Mouse (Mus musculus): ENCODE results near the gene Olfr1507. TPM values are rescaled to one million over a fixed set of nuclear protein-coding genes. Genes with fewer than 3 reads are reported as not detected.

Gene Olfr1507
- not detected in 2 replicates for polyA plus RNA-seq (2015; fragmentation: Nextera tagmentation; extraction: Ambion mirVana)

- H3K27me3 ChIP-seq = no peaks in the 10 kb centered on the region
- H3K4me3 ChIP-seq = no peak within 1 kb of the TSS
- H3K9me3 ChIP-seq = no peaks in the 10 kb centered on the region
- no peak for ATAC-seq (ENCODE audit: insufficient number of reproducible peaks, insufficient read depth, low FRiP score, low TSS enrichment, low read depth)
- no peak within 1 kb of the TSS for H3K4me2 ChIP-seq
- no peak within 1 kb of the TSS for H3K27ac ChIP-seq
- H3K36me3 ChIP-seq = no peaks in the 10 kb centered on the region
- WGBS = 78% methylated on average over 4 of the region's 4 CpGs
- no peaks in the 10 kb centered on the region for H3K4me1 ChIP-seq
- H3K9ac ChIP-seq = no peak within 1 kb of the TSS
Measured at GRCm38 (mm10) chr14:52495516-52495915, at the start of gene Olfr1507. Olfr1507 (minus strand) TSS chr14:52495749.

GRCm38 (mm10) chr14:52533336-52533735 is 37.8 kb upstream of the Olfr1507 start:
- ATAC-seq (ENCODE audit: insufficient number of reproducible peaks, insufficient read depth, low FRiP score, low TSS enrichment, low read depth) = no peak
- no peaks in the 10 kb centered on the region; the same call in 1 of the 2 replicates for H3K9me3 ChIP-seq
- no peaks in the 10 kb centered on the region for H3K36me3 ChIP-seq
- no peaks in the 10 kb centered on the region for H3K27me3 ChIP-seq
- no peak overlapping the region for H3K4me2 ChIP-seq
- H3K27ac ChIP-seq = no peak overlapping the region
- H3K4me3 ChIP-seq = no peak overlapping the region
- no peak overlapping the region for H3K9ac ChIP-seq
- 79% methylated on average over 1 of the region's 1 CpGs for WGBS
- H3K4me1 ChIP-seq = no peaks in the 10 kb centered on the region

- no peak for ATAC-seq (ENCODE audit: insufficient number of reproducible peaks, insufficient read depth, low FRiP score, low TSS enrichment, low read depth)
- no peak overlapping the region for H3K4me3 ChIP-seq
- no peak overlapping the region for H3K4me2 ChIP-seq
- H3K4me1 ChIP-seq = no peaks in the 10 kb centered on the region
- peaks cover 2% of the 10 kb centered on the region; the same call in 1 of the 2 replicates for H3K9me3 ChIP-seq
- H3K27ac ChIP-seq = no peak overlapping the region
- 73% methylated on average over 1 of the region's 1 CpGs for WGBS
- no peaks in the 10 kb centered on the region for H3K36me3 ChIP-seq
- no peak overlapping the region for H3K9ac ChIP-seq
- no peaks in the 10 kb centered on the region for H3K27me3 ChIP-seq
Measured at GRCm38 (mm10) chr14:52524952-52525351, 29.4 kb upstream of the Olfr1507 start.

GRCm38 (mm10) chr14:52467395-52467794 is 28.2 kb downstream of the Olfr1507 start, which contains the start of gene Olfr1508:
Olfr1508 (minus strand) TSS chr14:52467495.
- Histone ChIP-seq H3K4me1 (no peaks in the 10 kb centered on the region), H3K36me3 (no peaks in the 10 kb centered on the region), H3K9me3 (no peaks in the 10 kb centered on the region), H3K27ac (no peak within 1 kb of the TSS), H3K4me2 (no peak within 1 kb of the TSS), H3K4me3 (no peak within 1 kb of the TSS), H3K9ac (no peak within 1 kb of the TSS), H3K27me3 (no peaks in the 10 kb centered on the region)
- WGBS = 61% methylated on average over 2 of the region's 2 CpGs
- no peak for ATAC-seq (ENCODE audit: insufficient number of reproducible peaks, insufficient read depth, low FRiP score, low TSS enrichment, low read depth)

GRCm38 (mm10) chr14:52465738-52466137 is 29.8 kb downstream of the Olfr1507 start:
- no peak overlapping the region for H3K4me2 ChIP-seq
- no peaks in the 10 kb centered on the region for H3K9me3 ChIP-seq
- no peak for ATAC-seq (ENCODE audit: insufficient number of reproducible peaks, insufficient read depth, low FRiP score, low TSS enrichment, low read depth)
- H3K27me3 ChIP-seq = no peaks in the 10 kb centered on the region
- H3K4me1 ChIP-seq = no peaks in the 10 kb centered on the region
- no peak overlapping the region for H3K9ac ChIP-seq
- no peak overlapping the region for H3K4me3 ChIP-seq
- no peak overlapping the region for H3K27ac ChIP-seq
- no peaks in the 10 kb centered on the region for H3K36me3 ChIP-seq
- 77% methylated on average over 1 of the region's 1 CpGs for WGBS

GRCm38 (mm10) chr14:52461928-52462327 is 33.6 kb downstream of the Olfr1507 start:
- ATAC-seq (ENCODE audit: insufficient number of reproducible peaks, insufficient read depth, low FRiP score, low TSS enrichment, low read depth) = no peak
- no peak overlapping the region for H3K4me2 ChIP-seq

GRCm38 (mm10) chr14:52451138-52451537 is 44.4 kb downstream of the Olfr1507 start:
- H3K27ac ChIP-seq = no peak overlapping the region
- H3K4me3 ChIP-seq = no peak overlapping the region
- no peaks in the 10 kb centered on the region for H3K27me3 ChIP-seq
- no peaks in the 10 kb centered on the region for H3K36me3 ChIP-seq
- ATAC-seq (ENCODE audit: insufficient number of reproducible peaks, insufficient read depth, low FRiP score, low TSS enrichment, low read depth) = no peak
- WGBS = 85% methylated on average over 8 of the region's 8 CpGs
- no peak overlapping the region for H3K4me2 ChIP-seq
- no peak overlapping the region for H3K9ac ChIP-seq
- no peaks in the 10 kb centered on the region for H3K4me1 ChIP-seq
- H3K9me3 ChIP-seq = no peaks in the 10 kb centered on the region

More at GRCm38 (mm10) chr14:52461928-52462327, 33.6 kb downstream of the Olfr1507 start:
- Histone ChIP-seq H3K27me3 (no peaks in the 10 kb centered on the region), H3K9ac (no peak overlapping the region), H3K27ac (no peak overlapping the region), H3K4me3 (no peak overlapping the region), H3K9me3 (no peaks in the 10 kb centered on the region), H3K4me1 (no peaks in the 10 kb centered on the region), H3K36me3 (no peaks in the 10 kb centered on the region)

GRCm38 (mm10) chr14:52442690-52443089 is 52.9 kb downstream of the Olfr1507 start, which contains the start of gene Olfr1509:
Olfr1509 (plus strand) TSS chr14:52442990.
- H3K27me3 ChIP-seq = no peaks in the 10 kb centered on the region
- no peak within 1 kb of the TSS for H3K27ac ChIP-seq
- no peak within 1 kb of the TSS for H3K4me2 ChIP-seq
- no peaks in the 10 kb centered on the region for H3K4me1 ChIP-seq
- no peaks in the 10 kb centered on the region for H3K9me3 ChIP-seq
- H3K36me3 ChIP-seq = no peaks in the 10 kb centered on the region
- no peak within 1 kb of the TSS for H3K4me3 ChIP-seq
- ATAC-seq (ENCODE audit: insufficient number of reproducible peaks, insufficient read depth, low FRiP score, low TSS enrichment, low read depth) = no peak
- no peak within 1 kb of the TSS for H3K9ac ChIP-seq

Other genes with a start within 250 kb of the Olfr1507 start
- 47.4 and 49.9 TPM in 2 replicates for gene Chd8, start 238.0 kb downstream of the Olfr1507 start, polyA plus RNA-seq (2015; fragmentation: Nextera tagmentation; extraction: Ambion mirVana)
- 41.9 TPM in 2 replicates for gene Tox4, start 216.6 kb downstream of the Olfr1507 start, polyA plus RNA-seq (2015; fragmentation: Nextera tagmentation; extraction: Ambion mirVana)
- 24.0 and 27.9 TPM in 2 replicates for gene Rab2b, start 216.2 kb downstream of the Olfr1507 start, polyA plus RNA-seq (2015; fragmentation: Nextera tagmentation; extraction: Ambion mirVana)
- 51.4 and 52.9 TPM in 2 replicates for gene Mettl3, start 190.6 kb downstream of the Olfr1507 start, polyA plus RNA-seq (2015; fragmentation: Nextera tagmentation; extraction: Ambion mirVana)
- 26.2 and 27.7 TPM in 2 replicates for gene Sall2, start 167.0 kb downstream of the Olfr1507 start, polyA plus RNA-seq (2015; fragmentation: Nextera tagmentation; extraction: Ambion mirVana)
- gene Olfr1513, start 139.3 kb downstream of the Olfr1507 start, polyA plus RNA-seq (2015; fragmentation: Nextera tagmentation; extraction: Ambion mirVana) = 0.19 TPM in 1 of 2 replicates, not detected in the other
- gene Olfr1512, start 116.6 kb downstream of the Olfr1507 start, polyA plus RNA-seq (2015; fragmentation: Nextera tagmentation; extraction: Ambion mirVana) = 0.14 TPM in 1 of 2 replicates, not detected in the other
- not detected in 2 replicates for gene Olfr1511, start 98.4 kb downstream of the Olfr1507 start, polyA plus RNA-seq (2015; fragmentation: Nextera tagmentation; extraction: Ambion mirVana)
- not detected in 2 replicates for gene Olfr1510, start 81.4 kb downstream of the Olfr1507 start, polyA plus RNA-seq (2015; fragmentation: Nextera tagmentation; extraction: Ambion mirVana)
- gene Olfr1509, start 52.8 kb downstream of the Olfr1507 start, polyA plus RNA-seq (2015; fragmentation: Nextera tagmentation; extraction: Ambion mirVana) = not detected in 2 replicates
- gene Olfr1508, start 28.3 kb downstream of the Olfr1507 start, polyA plus RNA-seq (2015; fragmentation: Nextera tagmentation; extraction: Ambion mirVana) = 0.10 TPM in 1 of 2 replicates, not detected in the other